Mouse (Mus musculus) embryonic fibroblast, embryonic 13.5 days (primary cell): ENCODE measurements around the gene Batf3.

Source experiments
- CTCF ChIP-seq: IDR thresholded peaks from 2 replicates; pipeline ENCODE4 v1.5.1; 2011; ENCODE audit warnings: mild to moderate bottlenecking, control low read depth, low read length, moderate library complexity, borderline replicate concordance; ENCODE audit not compliant: insufficient read depth
- POLR2A ChIP-seq: IDR thresholded peaks from 2 replicates; pipeline ENCODE4 v1.6.1; 2011; ENCODE audit warnings: low read depth, mild to moderate bottlenecking, control low read depth, low read length, moderate library complexity

- no peak; the same call in 1 of the 2 replicates for TF ChIP-seq POLR2A
- no peak for TF ChIP-seq CTCF
Observed at GRCm38 (mm10) chr1:191075199-191075883, 22.3 kb upstream of the Batf3 start.
